8 mouse cellular contexts compared by ENCODE assay signal in genomic region chr13:113509403-113510185, GRCm38 (mm10).
A peak's percentile ranks its signal among the peaks of the same experiment; 100 is the strongest.
DNase-seq lines count a peak whose midpoint lies in the region; ATAC-seq and TF ChIP-seq lines count a peak whose summit lies in the region.

No protein-coding gene starts in this region.

- H3K27me3 ChIP-seq in heart, postnatal 0 days (ENCODE audit: control insufficient read depth, insufficient read depth, low read length), result no peaks in the 10 kb centered on the region
- H3K27me3 ChIP-seq in stomach, embryonic 16.5 days (ENCODE audit: control insufficient read depth, insufficient read depth, low read length), result no peaks in the 10 kb centered on the region
- no peaks in the 10 kb centered on the region for H3K27me3 ChIP-seq in forebrain, embryonic 10.5 days (ENCODE audit: poor library complexity, severe bottlenecking)

- H3K4me3 ChIP-seq in heart, postnatal 0 days (ENCODE audit: low read depth, low read length), result no peak overlapping the region
- H3K4me3 ChIP-seq in stomach, embryonic 16.5 days (replicated peaks; ENCODE audit: low read length), result no peak overlapping the region
- no peak overlapping the region for H3K4me3 ChIP-seq in forebrain, embryonic 10.5 days

- H3K27ac ChIP-seq in heart, postnatal 0 days (ENCODE audit: low read depth), result peak overlapping the region; percentile 69
- no peak overlapping the region; the same call in 1 of the 2 replicates for H3K27ac ChIP-seq in stomach, embryonic 16.5 days (ENCODE audit: low read length)
- no peak overlapping the region for H3K27ac ChIP-seq in forebrain, embryonic 10.5 days

- TF ChIP-seq EP300 in heart, postnatal 0 days (IDR thresholded peaks at IDR 0.05; ENCODE audit: low read depth), result peak; percentile 57; the same call in 1 of the 2 replicates

- peaks cover 16% of the 10 kb centered on the region for H3K4me1 ChIP-seq in heart, postnatal 0 days (ENCODE audit: control insufficient read depth, insufficient read depth)
- H3K4me1 ChIP-seq in stomach, embryonic 16.5 days (ENCODE audit: control insufficient read depth, insufficient read depth, low read length), result peaks cover 8% of the 10 kb centered on the region; the same call in 1 of the 2 replicates
- H3K4me1 ChIP-seq in forebrain, embryonic 10.5 days, result no peaks in the 10 kb centered on the region

- H3K36me3 ChIP-seq in heart, postnatal 0 days (replicated peaks; ENCODE audit: control insufficient read depth, insufficient read depth, low read length), result no peaks in the 10 kb centered on the region
- H3K36me3 ChIP-seq in stomach, embryonic 16.5 days (ENCODE audit: control insufficient read depth, insufficient read depth, low read length), result no peaks in the 10 kb centered on the region
- H3K36me3 ChIP-seq in forebrain, embryonic 10.5 days (replicated peaks), result no peaks in the 10 kb centered on the region

- TF ChIP-seq CTCF in heart, postnatal 0 days (IDR thresholded peaks at IDR 0.05; ENCODE audit: low read depth), result no peak

- DNase-seq in MN1 (ENCODE audit: low spot score), result peak; percentile 98
- peak; percentile 48 to 70 for DNase-seq in adrenal gland, adult 18-20 months (ENCODE audit: low spot score in 2 of 2)
- DNase-seq in embryo, embryonic 9.5 days (ENCODE audit: extremely low spot score), result peak; percentile 17
- peak; percentile 89 for DNase-seq in heart, postnatal 0 days (ENCODE audit: low spot score)
- peak; percentile 1 to 51 for DNase-seq in layer of hippocampus, adult 18-20 months (ENCODE audit: low spot score in 2 of 2)
- DNase-seq in lung, postnatal 10 days, result peak; percentile 94
- no peak for DNase-seq in forebrain, embryonic 10.5 days (ENCODE audit: extremely low spot score, low spot score)

- no peak overlapping the region for H3K4me2 ChIP-seq in heart, postnatal 0 days (ENCODE audit: low read depth, low read length)
- H3K4me2 ChIP-seq in stomach, embryonic 16.5 days (ENCODE audit: low read depth, low read length), result no peak overlapping the region

- peak; percentile 96 for ATAC-seq in heart, postnatal 0 days (ENCODE audit: insufficient read depth, low read depth)
- ATAC-seq in stomach, embryonic 16.5 days (ENCODE audit: insufficient read depth, low FRiP score), result peak; percentile 85

- no peaks in the 10 kb centered on the region for H3K9me3 ChIP-seq in heart, postnatal 0 days (replicated peaks; ENCODE audit: control insufficient read depth, low read length)
- H3K9me3 ChIP-seq in stomach, embryonic 16.5 days (replicated peaks; ENCODE audit: control insufficient read depth, low read length), result no peaks in the 10 kb centered on the region
- H3K9me3 ChIP-seq in forebrain, embryonic 10.5 days, result peaks cover 7% of the 10 kb centered on the region; the same call in 1 of the 2 replicates

- H3K9ac ChIP-seq in heart, postnatal 0 days (replicated peaks; ENCODE audit: low read depth, low read length), result no peak overlapping the region
- H3K9ac ChIP-seq in stomach, embryonic 16.5 days (ENCODE audit: low read length), result no peak overlapping the region

- 26% methylated on average over 10 of the region's 10 CpGs for WGBS in heart, postnatal 0 days
- 46% methylated on average over 10 of the region's 10 CpGs for WGBS in stomach, embryonic 16.5 days
- 90% methylated on average over 10 of the region's 10 CpGs for WGBS in forebrain, embryonic 10.5 days
